Mouse (Mus musculus): ENCODE data around the gene Arid1b.

DNA sequence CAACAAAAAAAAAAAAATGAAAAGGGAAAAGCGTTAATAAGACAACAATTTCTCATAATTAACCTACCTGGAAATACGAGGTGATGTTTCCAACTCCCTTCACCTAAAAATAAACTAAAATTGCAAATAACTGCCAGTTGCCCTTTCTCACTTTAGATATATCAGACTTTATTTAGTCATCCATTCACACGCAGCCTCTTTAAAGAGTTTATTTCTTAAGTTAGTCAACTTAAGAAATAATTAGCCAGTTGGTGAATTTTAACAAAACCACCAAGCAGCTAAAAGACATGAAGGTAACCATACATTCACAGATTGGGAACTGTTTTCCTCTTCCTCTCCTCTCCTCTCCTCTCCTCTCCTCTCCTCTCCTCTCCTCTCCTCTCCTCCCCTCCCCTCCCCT is 26.1 kb upstream of the Arid1b start:
- TF ChIP-seq GATA1 (IDR thresholded peaks at IDR 0.05; ENCODE audit: low read length) (no peak), TAL1 (IDR thresholded peaks at IDR 0.05; ENCODE audit: low read length) (no peak)
